Mouse (Mus musculus) telencephalon, adult 2 months (tissue): ENCODE data around the gene Dusp12.

Source experiments
- DNase-seq: peaks from one replicate; pipeline ENCODE4 v3.0.0-alpha.2; 2011; ENCODE audit warnings: low read depth, low spot score

The Dusp12 gene

DNA sequence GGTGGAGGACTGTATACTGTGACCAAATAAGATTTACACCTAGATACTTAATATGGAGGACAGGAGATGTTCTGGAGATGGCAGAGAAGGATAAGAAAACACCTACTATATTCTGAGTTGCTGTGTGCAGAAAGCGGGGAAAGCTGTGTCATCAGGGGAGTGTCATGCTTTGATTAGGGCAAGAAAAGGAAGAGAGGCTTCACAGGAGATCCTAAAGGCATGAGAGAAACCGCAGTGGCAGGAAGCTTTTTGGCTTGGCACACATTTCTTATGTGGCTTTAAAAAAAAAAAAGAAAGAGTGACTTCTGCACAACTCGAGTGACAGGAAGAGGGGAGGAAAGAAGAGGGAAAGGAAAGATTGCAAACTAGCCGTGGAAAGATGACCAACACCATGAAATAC is 22.3 kb downstream of the Dusp12 start:
- DNase-seq, result no peak

DNA sequence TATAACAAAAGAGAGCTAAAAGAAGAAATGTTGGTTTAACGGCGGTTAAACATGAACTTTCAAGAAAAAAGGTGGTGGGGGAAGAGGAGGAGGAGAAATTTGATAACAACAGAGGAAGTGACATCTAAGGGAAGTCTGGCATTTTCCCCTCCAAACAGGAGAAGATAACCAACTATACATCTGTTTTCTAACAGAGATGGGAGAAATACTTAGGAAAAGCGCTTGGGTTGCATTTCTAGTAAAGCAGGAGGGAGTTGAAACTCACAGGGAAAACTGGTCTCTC is 23.0 kb downstream of the Dusp12 start:
- no peak for DNase-seq

DNA sequence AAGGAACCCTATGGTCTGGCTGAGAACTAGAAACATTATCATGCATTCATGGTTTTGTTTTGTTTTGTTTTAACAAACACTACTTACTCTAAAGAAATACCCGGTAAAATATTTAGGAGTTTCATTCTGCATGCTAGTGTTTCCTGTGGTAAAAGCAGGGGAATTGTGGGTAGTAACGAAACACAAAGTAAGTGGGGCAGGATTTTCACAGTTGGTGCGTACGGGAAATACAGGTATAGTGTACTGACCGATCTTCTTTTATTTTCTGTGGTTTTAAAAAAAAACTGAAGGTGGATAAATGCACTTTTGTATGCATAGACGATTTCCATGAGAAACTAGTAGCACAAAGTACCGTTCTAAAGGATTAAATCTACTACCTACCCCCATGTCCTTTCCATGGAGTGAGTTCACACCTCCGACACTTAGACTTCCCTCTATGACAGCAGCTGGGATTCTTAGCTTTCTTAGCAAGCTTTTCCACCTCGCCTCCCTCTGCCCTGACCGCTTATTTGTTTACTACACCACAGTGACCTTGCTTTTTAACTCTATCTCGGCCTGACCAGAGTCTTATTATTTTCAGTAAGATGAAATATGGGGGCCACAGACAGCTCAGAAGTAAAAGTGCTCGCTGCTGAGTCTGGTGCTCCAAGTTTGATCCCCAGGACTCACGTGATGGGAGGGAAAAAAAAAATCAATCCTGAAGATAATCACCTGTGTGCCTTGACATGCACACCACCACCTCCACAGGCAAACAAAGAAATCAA is 23.5 kb downstream of the Dusp12 start:
- no peak for DNase-seq

DNA sequence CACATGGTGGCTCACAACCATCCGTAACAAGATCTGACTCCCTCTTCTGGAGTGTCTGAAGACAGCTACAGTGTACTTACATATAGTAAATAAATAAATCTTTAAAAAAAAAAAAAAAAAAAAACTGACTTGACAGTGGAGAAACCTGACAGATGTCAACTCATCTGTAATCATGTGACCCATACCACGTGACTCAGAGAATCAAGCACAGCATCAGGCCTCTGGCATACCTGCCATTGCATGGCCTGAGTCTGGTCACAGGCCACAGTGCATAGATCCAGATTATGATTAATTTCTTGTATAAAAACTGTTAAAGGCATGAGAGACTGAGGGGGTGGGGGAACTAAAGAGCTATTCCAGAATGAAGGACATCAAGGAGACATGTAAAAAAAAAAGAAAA is 26.5 kb downstream of the Dusp12 start:
- DNase-seq, result no peak

DNA sequence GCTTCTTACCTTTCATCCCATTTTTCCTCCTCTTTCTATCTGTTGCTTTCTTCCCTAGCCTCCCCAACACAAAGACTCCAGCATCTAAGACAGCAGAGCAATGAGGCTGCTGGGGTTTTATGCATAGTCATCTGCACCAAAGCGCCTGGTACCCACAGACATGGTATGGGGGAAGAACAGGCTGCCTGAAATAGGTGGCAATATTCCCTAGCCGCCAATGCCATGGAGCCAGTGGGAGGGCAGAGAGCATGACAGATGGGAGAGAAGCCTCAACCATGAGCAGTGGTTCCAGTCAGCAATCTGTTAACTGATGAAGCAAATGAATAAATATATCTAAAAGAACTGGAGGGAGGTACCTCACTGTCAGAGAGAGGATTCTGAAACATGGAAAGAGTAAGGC is 28.0 kb downstream of the Dusp12 start:
- DNase-seq, result no peak

DNA sequence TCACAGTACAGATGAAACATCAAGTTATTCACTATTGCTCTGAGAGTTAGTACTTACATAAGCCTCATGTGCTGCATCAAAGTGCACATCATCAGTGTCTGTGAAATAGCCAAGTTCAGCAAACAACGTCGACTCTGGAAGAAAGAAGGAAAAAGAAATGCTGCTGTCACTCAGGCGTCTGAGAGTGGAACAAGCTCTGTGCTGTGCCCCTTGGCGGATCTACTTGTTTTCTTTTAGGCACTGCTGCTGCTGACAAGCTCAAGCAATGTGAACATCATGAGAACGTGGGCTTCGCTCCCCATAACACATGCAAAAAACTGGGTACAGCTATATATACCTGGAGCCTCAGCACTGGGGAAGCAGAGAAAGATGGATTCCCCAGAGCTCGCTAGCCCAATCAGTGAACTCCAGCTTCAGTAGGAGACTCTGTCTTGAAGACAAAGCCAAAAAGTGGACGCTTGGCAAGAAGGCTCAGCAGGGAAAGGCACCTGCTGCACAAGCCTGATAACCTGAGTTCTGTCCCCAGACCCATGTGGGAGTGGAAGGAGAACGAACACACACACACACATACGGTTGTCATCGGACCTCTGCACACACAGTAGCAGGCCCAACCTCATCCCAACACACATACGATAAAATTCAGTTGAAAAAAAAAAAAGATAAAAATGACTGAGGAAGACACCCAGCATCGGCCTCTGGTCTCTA is 30.1 kb downstream of the Dusp12 start:
- no peak for DNase-seq

DNA sequence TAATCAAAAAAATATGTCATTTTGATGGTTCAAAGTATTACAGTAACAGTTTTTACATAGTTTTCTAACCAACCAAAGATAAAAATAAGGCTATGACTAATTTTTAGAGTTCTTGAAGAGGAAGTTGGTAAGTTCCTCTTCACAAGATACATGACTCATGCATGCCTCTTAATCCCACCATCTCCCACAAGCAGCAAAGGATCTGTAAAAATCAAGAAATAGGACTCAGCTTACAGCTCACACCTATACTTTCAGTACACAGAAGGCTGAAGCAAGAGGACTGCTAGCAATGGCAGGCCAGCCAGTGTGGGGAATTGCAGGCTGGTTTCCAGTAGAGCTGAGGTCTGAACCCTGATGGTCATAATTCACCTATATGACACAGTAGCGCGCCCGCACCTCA is 31.7 kb downstream of the Dusp12 start:
- no peak for DNase-seq

DNA sequence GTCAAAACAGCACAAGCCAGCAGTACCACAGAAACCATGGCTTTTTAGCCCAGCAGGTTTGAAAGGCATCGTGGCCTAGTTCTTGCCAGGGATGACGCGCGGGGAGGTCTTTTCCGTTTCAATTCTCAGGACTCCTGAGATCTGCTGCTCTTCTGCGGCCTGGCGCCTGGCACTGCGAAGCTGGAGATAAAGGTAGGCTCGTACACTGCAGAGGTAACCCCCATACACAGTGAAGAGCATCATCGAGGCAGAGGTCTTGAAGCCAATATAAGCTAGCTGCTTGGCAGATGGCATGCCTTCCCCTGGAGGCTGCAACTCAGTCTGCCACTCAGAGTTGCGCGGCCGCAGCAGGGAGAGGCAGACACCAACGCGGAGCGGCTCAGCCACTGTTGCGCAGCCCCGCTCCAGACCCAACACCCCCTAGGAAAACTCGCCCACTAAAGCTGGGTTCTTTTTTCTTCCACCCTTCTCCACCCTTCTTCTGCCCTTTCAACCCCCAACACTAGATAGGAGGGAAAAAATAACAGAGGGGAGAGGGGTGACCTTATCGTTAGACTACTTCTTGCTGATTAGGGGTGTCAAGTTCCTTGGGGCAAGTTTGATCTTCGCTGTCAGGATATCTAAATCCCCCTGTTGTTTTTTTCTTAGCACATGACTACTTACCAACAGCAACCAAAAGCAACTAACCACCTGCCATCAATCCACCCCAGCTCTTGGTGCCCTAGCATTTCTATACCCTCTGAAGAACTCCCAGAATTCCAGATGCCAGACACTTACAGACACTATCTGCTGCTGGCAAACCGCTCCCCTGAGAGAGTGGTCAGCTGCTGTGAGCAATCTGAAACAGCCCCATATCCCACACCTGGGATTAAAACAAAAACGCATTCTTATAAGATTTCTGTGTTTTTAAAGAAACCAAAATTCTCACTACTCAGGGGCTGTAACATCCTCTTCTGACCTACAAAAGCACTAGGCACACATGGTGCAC is 34.4 kb downstream of the Dusp12 start:
- no peak for DNase-seq

DNA sequence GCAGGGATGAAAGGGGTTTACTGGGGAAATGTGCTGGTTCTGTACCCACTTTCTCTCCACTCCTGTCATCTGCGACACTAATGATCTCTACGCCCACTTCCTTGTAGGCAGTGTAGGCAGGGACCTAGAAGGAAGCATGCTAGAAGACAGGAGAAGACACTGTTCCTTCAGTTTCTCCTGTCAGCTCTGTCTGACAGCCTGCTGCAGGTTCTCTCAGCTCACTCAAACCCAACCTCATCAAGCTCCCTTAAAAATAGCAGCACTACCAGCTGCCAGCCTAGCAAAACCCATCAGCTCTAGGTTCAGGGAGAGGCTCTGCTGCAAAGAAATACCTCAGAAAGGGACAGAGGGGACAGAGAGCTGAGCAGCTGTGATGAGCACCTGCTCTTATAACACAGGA is 35.3 kb downstream of the Dusp12 start:
- DNase-seq, result no peak

DNA sequence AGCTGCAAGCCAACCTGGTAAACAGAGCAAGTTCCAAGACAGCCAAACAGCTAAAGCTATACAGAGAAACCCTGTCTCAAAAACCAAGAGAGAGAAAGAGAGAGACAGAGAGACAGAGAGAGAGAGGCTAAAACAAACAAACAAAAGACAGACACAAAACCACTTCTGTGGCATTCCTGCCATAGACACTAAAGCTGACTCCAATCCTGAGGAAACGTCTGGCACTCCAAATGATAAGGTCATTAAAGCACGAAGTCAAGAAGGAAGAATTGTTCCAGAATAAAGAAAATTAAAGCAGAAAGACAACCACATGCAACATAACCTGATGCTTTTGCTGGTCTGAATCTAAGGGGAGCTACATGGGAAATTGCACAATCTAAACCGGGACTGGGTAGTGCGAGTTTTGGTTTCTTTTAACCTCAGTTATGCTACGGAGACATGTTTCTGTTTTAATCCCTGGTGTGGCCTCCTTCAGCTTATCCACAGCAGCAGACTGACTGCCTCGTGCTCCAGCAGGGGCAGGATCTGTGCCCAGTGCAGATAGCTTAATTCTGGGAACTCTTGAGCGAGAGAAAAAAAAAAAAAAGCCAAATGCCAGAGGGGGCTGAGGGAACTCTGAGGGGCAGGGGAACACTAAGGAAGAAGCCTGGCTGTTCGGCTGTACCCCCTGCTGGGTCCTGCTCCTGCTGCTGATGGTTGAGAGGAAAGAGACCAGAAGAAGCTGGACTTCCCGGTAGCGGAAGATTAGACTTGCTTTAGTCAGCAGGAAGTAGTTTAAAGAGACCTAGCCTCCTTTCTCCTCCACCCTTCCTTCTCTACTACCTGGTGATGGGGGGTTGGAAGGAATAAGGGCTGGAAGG is 39.7 kb downstream of the Dusp12 start:
- no peak for DNase-seq

DNA sequence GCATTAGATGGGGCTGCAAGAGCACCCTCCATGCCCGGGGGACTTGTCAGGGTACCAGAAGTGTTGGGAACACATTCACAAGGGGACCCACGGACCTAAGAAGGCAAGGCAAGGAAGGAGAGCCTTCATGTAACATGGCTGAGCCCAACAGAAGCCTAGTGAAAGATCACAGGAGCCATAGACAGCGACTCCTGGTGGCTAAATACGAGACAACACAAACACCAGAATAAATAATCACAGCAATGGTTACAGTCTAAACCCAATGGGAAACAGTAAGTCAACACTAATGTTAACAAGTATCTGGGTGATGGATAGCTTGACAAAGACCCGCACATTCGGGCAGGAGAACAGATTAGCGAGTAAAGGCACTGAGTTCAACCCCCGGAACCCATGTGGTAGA is 41.0 kb downstream of the Dusp12 start:
- DNase-seq, result no peak

DNA sequence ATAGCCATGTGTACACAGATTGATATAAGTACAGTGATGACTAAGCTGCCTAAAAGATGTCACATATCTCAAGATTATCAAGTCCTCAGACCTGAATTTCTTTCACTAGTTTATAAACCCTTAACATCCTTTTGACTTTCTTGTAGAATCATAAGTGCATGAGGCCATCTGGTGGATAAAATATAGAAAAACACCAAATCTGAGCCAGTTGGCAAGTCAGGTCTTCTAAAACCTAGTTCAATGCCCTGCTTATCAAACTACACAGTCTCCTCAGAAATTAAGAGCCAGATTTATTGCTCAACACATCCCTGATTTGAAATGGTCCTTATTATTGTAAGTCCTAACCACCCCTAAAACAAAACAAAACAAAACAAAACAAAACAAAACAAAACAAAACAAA is 45.7 kb downstream of the Dusp12 start:
- DNase-seq, result peak; percentile 66

DNA sequence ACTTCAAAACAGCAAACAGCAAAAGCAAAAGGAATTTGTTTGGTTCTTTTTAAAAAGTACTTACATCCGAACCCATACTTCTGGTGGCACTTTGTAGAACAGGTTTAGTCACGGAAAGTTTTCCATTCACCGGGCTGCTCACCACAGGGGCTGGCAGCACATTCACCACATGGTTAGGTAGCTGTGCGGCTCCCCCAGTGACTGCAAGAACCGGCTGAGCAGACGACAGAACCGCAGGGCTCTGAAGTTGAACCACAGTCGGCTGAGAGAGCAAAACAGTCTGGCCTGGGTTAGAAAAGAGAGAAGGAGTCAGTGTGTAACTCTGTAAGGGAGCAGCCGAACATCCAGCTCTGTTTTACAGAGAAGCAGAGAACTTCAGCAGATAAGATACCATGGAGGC is 50.6 kb downstream of the Dusp12 start:
- DNase-seq, result no peak

DNA sequence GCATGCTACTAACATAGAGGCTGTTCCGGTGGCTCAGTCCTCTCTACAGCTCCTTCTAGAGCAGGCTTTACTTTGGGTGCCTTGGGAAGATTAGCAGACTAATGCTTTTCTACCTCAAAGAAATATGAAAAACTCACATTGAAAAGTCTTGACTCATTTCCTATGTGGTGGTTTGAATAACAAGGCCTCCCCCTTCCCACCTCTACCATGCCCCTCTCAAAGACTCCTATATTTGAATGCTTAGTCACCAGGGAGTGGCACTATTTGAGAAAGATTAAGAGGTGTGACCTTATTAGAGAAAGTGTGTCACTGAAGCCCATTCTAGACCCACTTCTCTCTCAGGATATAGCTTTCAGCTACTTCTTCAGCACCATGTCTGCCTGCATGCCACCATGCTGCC is 55.6 kb downstream of the Dusp12 start:
- DNase-seq, result no peak

DNA sequence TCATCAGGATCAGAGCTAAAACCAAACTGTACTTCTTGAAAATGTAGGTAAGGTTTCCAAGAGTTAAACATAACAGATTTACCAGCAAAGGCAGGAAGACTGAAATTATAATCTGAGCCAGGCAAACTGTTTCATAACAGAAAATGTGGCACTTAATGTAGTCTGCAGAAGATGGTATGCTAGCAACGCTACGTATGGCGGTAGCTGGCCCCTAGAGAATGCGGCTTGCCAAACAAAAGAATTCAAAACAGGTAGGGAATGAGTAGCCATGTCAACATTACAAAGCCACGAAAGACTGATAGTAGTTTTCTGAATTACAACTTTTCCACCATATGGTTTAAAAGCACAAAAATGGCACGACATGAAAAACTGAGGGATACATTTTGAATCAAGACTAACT is 56.0 kb downstream of the Dusp12 start:
- DNase-seq, result no peak
